Mouse (Mus musculus): ENCODE measurements around the gene Cnnm2.
"Not testable (repeated sequence)": the region's sequence is repeated elsewhere in the genome, so short reads cannot be mapped to it uniquely, and the experiment has no call there.

Cnnm2 gene

GRCm38 (mm10) chr19:46759909-46760308 is 1.5 kb upstream of the Cnnm2 start:
- DNase-seq (ENCODE audit: extremely low spot score, low read depth, low spot score): not testable (repeated sequence)

- DNase-seq (ENCODE audit: extremely low spot score, low read depth, low spot score): peak; percentile 67
Measured at GRCm38 (mm10) chr19:46760375-46761160, 828 bp upstream of the Cnnm2 start.

GRCm38 (mm10) chr19:46761971-46762290 is 535 bp downstream of the Cnnm2 start:
- DNase-seq (ENCODE audit: extremely low spot score, low read depth, low spot score): no peak

GRCm38 (mm10) chr19:46762291-46762991 is 1.0 kb downstream of the Cnnm2 start:
- DNase-seq (ENCODE audit: extremely low spot score, low read depth, low spot score): no peak

DNA sequence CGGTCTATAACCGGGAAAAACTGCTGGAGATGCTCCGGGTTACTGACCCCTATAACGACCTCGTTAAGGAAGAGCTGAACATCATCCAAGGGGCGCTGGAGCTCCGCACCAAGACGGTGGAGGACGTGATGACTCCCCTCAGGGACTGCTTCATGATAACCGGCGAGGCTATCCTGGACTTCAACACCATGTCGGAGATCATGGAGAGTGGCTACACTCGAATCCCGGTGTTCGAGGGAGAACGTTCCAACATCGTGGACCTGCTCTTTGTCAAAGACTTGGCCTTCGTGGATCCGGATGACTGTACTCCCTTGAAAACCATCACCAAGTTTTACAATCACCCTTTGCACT is 1.6 kb downstream of the Cnnm2 start:
- no peak for DNase-seq (ENCODE audit: extremely low spot score, low read depth, low spot score)

DNA sequence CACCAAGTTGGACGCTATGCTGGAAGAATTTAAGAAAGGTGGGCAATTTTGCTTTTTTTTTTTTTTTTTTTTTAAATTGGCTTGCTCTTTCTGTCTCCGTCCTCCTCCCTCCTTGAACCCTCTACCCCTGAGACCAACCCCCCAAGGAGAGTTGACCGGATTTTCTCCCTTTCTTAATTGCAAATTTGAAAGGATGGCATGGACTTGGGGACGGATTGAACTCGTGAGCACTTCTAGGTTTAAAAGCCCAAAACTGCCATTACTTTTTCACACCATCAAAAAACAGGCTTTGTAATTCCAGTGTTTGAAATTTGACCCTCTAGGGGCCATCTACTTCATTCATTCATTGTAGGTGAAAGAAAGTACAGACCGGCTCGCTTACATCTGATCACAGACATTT is 2.0 kb downstream of the Cnnm2 start:
- no peak for DNase-seq (ENCODE audit: extremely low spot score, low read depth, low spot score)

GRCm38 (mm10) chr19:46763932-46764762 is 2.8 kb downstream of the Cnnm2 start:
- DNase-seq (ENCODE audit: extremely low spot score, low read depth, low spot score): no peak

DNA sequence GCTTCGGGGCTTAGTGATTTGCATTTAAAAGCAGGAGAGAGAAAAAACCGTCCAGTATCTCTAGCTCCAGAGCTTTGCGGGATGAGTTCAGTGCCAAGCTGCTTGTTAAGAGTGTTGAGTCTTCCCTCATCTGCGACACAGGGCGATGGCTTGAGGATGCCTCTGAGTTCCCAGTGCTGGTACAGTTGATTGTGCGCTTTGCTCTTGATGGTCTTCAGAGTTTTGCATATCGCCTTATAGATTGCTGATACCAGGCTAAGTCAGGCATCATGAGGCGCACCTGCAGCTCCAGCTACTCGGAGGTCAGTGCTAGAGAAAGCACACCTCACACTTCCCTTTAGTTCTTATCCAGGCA is 3.3 kb downstream of the Cnnm2 start:
- no peak for DNase-seq (ENCODE audit: extremely low spot score, low read depth, low spot score)

DNA sequence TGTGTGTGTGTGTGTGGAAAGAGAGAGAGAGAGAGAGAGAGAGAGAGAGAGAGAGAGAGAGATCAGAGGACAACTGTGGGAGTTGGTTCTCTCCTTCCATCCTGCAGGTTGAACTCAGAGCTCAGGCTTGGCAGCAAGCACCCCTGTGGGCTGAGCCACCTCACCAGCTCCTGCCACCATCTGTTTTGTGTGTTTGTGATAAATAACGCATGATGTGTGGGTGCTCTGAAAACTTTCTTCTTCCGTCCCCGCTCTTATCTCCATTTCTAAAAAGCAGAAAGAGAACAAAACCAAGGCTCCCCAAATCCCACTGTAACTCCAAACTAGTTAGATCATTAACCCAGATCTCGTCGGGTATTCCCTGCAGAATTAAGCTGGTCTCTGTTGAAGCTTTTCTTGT is 4.7 kb downstream of the Cnnm2 start:
- DNase-seq (ENCODE audit: extremely low spot score, low read depth, low spot score): no peak

- no peak for DNase-seq (ENCODE audit: extremely low spot score, low read depth, low spot score)
Measured at GRCm38 (mm10) chr19:46769759-46770158, 8.4 kb downstream of the Cnnm2 start.

GRCm38 (mm10) chr19:46771801-46772200 is 10.4 kb downstream of the Cnnm2 start:
- no peak for DNase-seq (ENCODE audit: extremely low spot score, low read depth, low spot score)

- DNase-seq (ENCODE audit: extremely low spot score, low read depth, low spot score): no peak
Measured at GRCm38 (mm10) chr19:46776391-46776790, 15.0 kb downstream of the Cnnm2 start.

GRCm38 (mm10) chr19:46776850-46777249 is 15.5 kb downstream of the Cnnm2 start:
- DNase-seq (ENCODE audit: extremely low spot score, low read depth, low spot score): no peak

DNA sequence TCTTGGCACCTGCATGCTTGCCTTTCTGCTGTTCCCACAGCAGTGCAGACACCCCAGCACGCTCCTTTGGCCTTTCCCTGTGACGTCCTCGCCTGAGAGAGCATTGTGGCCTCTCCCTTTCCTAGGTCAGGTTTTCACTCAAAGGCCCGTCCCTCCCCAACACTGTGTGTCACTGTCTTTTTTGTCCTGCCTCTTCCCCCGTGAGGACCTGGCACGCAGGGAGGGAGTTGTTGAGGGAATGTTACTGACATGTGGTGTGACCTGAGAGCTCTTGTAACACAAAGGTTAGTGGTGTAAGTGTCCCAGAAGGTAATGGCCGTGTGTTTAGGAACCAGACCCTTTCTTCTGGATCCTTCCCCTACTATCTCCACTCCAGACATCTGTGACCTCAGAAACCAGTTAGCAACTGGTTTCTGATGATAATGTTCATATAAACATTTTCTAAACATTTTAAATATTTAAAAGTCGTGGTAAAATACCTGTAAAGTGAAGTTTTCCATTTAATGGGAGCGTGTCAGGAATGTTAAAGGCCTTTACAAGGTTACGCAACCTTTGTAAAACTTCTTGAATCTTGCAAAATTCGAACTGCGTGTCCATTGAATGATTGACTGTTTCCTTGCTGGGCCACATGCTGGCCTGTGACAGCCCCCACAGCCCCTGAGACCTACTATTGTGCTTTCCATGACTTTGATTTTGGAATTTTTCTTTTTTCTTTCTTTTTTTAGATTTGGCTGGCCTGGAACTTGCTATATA is 16.7 kb downstream of the Cnnm2 start:
- no peak for DNase-seq (ENCODE audit: extremely low spot score, low read depth, low spot score)

GRCm38 (mm10) chr19:46779130-46779529 is 17.7 kb downstream of the Cnnm2 start:
- not testable (repeated sequence) for DNase-seq (ENCODE audit: extremely low spot score, low read depth, low spot score)

GRCm38 (mm10) chr19:46784038-46784437 is 22.6 kb downstream of the Cnnm2 start:
- no peak for DNase-seq (ENCODE audit: extremely low spot score, low read depth, low spot score)

- no peak for DNase-seq (ENCODE audit: extremely low spot score, low read depth, low spot score)
Measured at GRCm38 (mm10) chr19:46784502-46784901, 23.1 kb downstream of the Cnnm2 start.

DNA sequence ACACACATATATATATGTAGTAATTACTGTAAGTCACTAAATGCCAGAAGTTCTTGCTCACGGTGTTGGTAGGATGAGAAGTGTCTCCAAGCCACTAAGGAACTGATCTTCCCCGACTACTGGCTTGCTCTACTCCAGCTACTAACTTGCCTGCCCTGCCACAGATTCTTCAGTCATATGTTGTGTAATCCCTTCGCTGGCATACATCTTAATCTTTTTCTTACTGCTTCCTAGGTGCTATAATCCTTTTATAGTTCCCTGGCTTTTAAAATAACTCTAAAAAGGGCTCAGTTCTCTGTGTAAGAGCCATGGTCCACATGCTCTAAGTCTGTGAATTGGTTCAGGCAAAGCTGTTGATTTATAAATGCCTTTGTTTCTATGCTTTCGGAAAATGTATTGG is 24.2 kb downstream of the Cnnm2 start:
- DNase-seq (ENCODE audit: extremely low spot score, low read depth, low spot score): no peak

GRCm38 (mm10) chr19:46789782-46790181 is 28.4 kb downstream of the Cnnm2 start:
- DNase-seq (ENCODE audit: extremely low spot score, low read depth, low spot score): no peak

- no peak for DNase-seq (ENCODE audit: extremely low spot score, low read depth, low spot score)
Measured at GRCm38 (mm10) chr19:46791360-46791759, 30.0 kb downstream of the Cnnm2 start.

DNA sequence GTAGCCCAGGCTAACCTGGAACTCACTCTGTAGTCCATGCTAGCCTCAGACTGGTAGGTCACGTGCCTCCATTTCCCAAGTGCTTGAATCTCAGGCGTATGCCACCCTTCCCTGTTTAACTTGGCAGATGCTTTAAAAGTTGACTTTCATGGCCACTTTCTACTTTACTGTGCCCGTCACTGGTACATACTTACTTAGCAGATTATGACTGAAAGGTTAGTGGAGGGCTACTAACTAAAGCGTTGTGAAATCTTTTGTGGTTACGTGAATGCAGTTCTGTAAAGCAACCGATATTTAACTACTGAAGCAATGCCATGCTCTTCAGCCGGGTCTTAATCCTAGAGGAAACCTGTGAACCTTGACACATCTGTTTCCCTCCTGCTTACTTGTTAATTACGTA is 30.5 kb downstream of the Cnnm2 start:
- no peak for DNase-seq (ENCODE audit: extremely low spot score, low read depth, low spot score)
